Mouse (Mus musculus) gastrocnemius, postnatal 36 days (tissue): Measurements from ENCODE around the gene Rsbn1. TPM values are rescaled to one million over a fixed set of nuclear protein-coding genes. Genes with fewer than 3 reads are reported as not detected.
A peak's percentile ranks its signal among the peaks of the same experiment; 100 is the strongest.

Source experiments
- DNase-seq, 2 experiments: peaks; one replicate each; pipeline ENCODE4 v3.0.0; 2022
- intact Hi-C: fragments of 180-260 bp; cut with DNase I; formaldehyde crosslinking; loops from one replicate; pipeline ENCODE4 v1.15.1; 2025
- total RNA-seq, 2 experiments: library from RNA; stranded (reverse); gene quantifications; 2 replicates each; pipeline ENCODE4 v1.2.3; 2021

Gene Rsbn1
- total RNA-seq, 2 experiments from 2014 or later: 5.2 to 6.2 TPM

DNA sequence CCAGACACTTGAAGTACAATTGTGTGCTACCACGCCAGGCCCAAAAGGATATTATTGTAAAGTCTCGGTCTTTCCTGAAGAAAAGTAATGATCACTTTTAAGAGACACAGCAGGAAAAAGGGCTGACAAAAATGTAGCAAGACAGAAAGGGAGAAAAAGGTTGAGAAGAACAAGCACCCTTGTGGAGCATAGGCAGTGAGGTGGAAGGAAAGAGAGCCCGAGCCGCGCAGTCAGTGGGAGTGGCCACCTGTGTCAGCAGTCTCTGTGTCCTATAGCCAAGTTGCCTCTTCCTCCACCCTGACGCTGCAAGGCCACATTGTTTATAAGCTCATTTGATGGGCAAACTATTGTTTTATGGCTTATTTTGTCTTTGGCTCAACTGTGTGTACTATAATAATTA is 13.6 kb downstream of the Rsbn1 start:
- intact Hi-C loops: no loop called here
- DNase-seq: no peak

DNA sequence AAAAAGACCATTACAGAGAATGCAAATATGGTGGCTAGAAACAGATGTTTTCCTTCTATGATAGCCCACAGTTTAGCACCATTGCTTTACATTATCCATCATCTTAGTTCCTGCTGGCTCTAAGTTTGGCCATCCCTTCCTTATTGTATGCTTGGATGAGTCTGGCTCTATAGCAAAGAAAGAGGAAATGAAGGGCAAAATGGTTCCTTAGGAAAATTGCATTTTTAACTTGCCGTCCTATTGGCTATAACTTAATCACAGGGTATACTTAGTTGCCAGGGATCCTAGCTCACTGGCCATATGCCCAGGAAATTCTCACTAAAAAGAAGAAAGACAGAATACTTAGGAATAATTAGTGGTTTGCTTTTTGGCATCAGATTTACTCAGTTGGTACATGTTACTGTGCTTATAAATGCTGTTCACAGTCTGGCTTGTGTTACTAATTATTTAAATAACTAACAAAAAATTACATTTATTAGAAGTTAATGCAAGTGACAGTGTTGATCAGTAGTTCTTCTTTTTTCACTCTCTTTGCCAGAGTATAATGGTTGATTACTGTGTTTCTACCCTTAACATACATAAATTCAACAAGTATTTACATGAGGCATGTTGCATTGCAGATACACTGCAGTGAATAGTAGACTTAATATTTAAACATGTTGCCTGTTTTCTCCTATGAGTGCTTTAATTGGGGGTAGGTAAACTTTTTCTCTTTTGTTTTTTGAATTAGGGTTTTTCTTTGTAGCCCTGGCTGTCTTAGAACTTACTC is 31.1 kb downstream of the Rsbn1 start:
- intact Hi-C loops: no loop called here
- no peak for DNase-seq

DNA sequence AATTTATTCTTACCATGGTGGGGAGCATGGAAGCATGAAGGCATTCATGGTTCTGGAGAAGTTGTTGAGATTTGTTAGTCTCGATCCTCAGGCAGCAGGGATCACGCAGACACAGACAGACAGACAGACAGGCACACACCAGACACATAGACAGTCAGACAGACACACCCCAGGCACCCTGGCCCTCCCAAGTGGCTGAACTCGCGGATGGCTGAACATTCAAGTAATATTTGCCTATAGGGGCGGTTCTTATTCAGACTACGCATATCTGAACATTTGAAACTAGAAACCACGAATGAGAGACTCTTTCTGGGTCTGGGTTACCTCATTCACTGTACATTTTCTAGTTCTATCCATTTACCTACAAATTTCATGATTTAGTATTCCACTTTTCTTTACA is 34.7 kb downstream of the Rsbn1 start:
- intact Hi-C loops: no loop called here
- no peak for DNase-seq

DNA sequence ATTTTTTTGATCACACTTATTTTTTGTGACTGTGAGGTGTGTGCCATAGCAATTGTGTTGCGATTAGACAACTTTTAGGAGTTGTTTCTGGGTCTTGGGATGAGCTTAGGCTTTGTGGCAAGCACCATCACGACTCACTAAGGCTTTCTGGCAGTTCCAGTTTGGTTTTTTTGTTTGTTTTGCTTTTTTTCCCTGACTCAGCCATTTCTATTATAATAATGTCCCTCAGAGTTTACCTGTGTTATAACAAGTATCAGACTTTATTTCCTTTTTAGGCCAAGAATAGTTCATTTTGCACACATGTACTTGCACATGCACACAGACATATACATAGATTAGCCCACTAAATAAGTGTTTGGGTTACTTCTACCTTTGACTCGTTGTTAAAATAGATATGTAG is 46.7 kb downstream of the Rsbn1 start:
- intact Hi-C loops: no loop called here

DNA sequence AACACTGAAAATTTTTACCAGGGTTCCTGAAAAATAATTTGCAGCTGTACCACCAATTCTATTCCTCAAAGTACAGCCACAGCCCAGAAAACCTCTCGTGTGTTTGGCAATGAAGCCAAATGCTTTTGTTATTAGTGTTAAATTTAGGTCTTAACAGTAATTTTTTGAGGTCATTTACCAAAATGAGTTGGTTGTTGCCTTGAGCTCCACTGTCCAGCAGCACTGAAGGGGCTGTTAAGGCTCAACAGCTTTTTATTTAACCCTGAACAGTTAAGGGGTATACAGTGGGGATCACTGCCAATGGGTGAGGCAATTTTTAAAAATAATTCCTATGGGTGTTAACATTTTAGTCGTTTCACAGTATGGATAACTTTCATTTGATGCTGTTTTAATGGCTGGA is 53.3 kb downstream of the Rsbn1 start:
- no peak for DNase-seq
- intact Hi-C loops: loop anchor here (5.0 kb wide), 1 partner anchor 55 kb away; the partner anchor contains the start of gene Rsbn1

More for the DNA sequence above, 46.7 kb downstream of the Rsbn1 start:
- DNase-seq: no peak

DNA sequence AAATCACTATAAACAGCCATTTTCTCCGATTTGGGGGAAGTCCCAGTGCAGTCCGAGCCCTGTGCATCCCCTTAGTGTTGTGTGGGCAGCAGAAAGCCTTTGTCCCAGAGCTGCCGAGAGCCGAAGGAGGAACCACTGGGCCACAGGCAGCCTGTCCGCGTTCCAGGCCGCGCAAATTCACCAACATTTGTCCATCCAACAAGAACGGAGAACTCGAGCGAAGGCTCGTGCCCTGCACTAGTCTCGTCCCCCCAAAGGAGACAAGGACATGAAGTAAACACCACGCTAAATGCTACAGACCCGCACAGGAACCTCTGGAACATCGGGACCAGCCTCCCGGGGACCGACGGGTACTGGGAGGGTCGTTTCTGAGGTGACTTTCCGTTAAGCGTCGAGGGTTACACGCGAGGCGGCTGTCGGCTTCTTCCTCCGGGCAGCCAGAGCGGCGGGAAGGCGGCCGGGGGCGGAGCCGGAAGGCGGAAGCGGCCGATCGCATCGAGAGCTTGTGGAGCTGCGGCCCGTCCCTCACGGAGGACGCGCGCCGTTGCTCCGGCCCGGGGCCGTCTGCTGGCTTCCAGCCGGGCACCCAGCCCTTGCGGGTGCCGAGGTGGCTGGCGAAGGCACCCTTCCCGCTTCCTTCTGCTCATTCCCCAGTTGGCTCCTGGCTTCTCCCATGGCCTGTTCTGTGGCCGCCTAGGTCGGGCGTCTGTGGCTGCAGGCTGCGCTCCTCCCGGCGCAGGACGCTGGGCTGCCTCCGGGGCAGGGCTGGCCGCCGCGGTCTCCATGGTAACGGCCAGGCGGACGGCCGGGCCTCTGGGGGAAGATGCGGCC is 54.2 kb downstream of the Rsbn1 start, which contains the start of gene Phtf1:
Gene Phtf1, plus strand, starts transcription at position 250 of the 831 bp plus-strand sequence.
- intact Hi-C loops: loop anchor here (5.0 kb wide), 1 partner anchor 56 kb away; the partner anchor contains the start of gene Rsbn1
- peak; percentile 75 to 84 for DNase-seq

DNA sequence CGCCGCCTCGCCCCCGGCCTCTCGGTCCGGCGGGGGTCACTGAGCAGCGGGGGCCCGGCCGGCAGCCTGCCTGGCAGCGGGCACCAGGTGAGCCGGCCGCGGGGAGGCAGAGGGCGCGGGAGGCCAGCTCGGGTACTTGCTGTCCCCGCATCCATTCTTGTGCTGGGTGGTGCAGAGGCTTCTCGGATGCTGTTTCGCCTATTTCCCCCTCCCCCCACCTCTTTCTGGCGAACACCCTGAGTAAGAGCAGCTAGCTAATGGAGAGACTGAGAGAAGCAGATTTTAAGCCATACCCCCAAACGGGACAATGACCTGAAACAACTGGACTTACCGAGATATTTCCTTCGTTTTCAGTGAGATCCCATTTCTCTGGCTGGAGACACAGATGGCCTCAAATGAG is 54.8 kb downstream of the Rsbn1 start:
- intact Hi-C loops: loop anchor here (5.0 kb wide), 1 partner anchor 56 kb away; the partner anchor contains the start of gene Rsbn1
- DNase-seq: peak in 1 of 2 experiments; percentile 26

DNA sequence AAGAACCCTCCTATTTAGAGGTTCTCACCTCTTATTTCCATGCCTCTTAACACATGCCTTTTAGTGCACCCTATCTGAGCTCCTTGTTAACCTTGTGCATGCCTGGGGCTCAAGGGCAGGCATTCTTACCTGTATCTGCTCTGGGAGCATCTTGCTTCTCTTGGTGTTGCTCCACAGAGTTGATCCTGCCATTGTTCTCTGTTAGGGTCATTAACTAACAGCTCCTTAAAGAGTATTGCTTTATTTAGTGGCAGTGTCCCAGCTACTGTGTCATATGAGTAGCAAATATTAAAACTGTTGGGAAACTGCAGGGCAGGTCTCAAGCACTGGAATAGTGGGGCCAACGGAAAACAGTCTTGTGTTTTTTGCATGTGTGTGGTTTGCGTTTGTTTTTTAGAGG is 57.2 kb downstream of the Rsbn1 start:
- intact Hi-C loops: no loop called here
- no peak for DNase-seq

DNA sequence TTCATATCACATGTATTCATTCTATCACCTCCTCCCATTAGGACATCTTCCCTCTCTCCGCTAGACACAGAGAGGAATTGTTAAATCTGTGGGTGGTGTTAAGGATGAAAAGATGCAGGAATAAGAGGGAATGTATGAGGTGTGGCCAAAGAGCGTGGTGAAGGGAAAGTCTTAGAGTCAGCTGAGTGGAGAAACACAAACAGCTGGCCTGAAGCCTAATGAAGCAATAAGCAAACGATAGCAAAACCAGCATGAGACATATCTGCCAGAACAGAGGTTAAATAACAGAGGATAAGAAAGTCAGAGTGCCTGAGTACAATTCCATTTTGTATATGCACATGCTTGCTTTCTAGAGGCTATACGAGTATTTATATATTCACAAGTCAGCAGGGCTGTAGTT is 70.6 kb downstream of the Rsbn1 start:
- intact Hi-C loops: no loop called here
- DNase-seq: no peak

DNA sequence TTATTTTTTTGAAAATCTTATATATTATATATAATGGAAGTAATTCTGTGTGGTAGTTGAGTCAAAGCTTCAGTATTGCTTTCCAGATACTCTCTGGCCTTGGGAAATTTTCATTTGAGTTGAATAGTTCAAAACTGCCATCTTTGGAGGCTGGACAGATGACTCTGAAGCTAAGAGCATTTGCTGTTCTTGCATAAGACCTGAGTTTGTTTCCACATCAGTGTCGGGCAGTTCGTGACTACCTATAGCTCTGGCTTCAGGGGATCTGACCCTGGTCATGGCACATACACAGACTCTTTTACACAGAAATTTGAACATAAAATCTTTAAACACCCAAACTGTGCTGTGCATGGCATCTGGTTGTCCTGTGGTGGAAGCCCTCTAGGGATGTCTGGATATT is 71.3 kb downstream of the Rsbn1 start:
- intact Hi-C loops: no loop called here
- no peak for DNase-seq

DNA sequence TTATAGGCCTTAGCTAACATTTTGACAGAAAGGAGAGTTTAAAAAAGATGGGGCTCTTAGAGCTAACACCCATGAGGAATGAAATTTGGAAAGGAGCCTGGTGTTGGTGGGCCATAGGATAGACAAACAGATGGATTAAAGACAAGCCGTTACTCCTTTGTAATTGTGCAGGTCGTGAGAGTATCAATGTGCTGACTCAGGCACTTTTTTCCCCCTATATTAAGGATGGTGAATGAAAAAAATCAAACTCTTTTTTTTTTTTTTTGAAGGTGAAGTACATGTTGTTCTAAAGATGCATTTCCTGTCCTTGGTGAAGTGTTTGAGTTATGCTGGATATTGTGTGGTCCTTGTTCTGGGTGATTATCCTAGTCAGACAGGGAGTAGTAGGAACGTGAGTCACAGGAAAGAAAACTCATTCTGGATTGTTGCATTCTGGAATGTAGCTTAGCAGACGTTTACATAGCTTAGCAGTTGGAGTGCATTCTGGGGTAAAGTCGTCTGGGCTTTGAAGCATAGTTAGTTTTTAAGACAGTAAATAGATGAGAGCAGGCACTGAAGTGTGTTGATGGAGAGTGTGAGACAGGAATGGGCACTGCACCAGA is 74.0 kb downstream of the Rsbn1 start:
- intact Hi-C loops: no loop called here
- DNase-seq: no peak

DNA sequence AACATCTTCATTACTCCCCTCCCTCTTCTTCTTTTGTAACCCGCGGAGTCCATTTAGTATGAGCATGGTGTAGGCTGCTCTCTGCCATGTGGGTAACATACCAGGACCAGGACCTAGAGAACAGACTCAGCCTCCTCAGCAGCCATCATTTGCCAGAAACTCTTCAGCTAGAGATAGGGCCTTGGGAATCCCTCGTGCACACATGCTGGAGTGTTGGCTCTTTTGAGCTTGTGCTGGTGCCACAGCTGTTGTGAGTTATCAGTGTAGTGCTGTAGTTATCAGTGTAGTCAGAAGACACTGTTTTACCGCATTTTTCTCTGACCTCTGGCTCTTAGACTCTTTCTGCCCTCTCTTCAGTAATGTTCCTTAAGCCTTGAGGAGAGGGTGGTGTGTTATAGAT is 75.4 kb downstream of the Rsbn1 start:
- intact Hi-C loops: no loop called here
- DNase-seq: no peak

DNA sequence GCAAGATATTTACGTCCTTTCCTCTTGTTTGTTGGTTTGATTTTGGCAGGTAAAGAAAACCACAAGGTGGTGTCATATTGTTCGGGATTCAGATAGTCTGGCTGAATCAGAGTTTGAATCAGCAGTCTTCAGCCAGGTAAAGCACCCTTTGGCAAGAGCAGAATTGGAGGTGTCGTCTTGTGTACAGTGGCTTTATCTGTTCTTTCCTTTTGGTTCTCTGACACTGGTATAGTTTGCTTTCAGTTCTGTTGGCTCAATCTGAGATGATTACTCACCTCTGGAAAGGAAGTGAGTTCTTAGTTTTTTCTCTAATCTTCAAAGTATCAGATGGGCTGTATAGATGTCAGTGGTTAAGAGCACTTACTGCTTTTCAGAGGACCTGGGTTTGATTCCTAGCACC is 77.4 kb downstream of the Rsbn1 start:
- intact Hi-C loops: no loop called here
- no peak for DNase-seq

DNA sequence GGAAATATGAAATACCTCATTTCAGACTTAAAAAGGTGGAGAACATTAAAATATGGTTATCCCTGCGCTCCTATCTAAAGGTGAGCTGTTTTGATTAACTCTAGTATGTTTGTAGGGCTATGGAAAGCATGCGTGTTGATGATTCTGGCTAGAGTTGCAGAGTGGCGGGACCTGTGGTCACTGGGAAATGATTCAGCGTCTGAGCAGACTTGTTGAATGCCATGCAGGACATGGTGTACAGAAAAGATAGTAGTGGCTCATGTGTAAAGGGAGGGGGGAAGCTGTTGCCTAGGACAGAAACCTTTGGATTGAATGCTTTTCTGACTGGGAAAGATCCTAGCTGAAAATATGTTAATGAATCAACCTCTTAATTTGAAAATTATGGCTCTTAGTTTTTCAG is 84.8 kb downstream of the Rsbn1 start:
- DNase-seq: no peak

DNA sequence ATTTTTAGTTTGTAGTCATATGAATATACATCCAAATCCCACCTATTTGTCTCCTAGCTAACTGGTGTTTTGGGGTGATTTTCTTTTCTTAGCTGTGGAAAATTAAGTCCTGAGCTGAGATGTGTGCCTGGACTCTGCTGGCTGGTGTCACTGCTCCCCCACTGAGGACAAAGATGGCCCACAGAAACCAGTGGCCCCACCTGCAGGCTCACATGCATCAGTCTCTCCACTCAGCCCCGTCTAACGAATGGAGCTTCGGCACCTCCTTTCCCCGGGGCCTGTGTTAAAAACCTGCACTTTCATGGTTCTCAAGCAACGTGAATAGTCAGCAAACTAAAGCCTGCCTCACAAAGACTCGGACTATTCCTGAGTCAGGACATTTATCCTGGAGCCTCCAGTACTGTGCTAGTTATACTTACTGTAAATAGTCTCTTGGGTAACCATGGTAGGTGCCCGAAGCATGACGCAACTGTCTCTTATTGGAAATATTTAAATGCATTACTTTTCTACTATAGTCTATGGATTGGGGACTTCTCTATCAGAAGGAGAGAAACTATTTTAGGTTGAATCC is 93.1 kb downstream of the Rsbn1 start:
- DNase-seq: no peak
- intact Hi-C loops: no loop called here

More for the DNA sequence above, 84.8 kb downstream of the Rsbn1 start:
- intact Hi-C loops: no loop called here

DNA sequence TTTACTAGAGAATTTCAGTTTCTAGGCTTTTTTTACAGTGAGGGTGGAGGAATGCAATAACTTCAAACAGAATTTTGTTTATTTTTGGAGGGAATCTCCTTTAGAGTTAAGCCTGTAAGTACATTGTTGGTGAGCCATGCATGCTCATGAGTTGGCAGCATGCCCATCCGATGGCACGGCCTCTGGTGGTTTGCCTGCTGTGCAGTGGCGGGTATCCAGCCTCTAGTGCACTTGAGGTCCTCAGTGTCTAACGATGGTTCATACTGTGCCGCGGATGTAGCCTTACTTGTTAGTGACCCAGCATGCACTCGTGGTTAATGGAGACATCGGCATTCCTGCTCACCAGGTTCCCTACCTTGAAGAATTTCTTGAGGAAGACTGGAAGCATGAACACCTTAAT is 93.6 kb downstream of the Rsbn1 start:
- DNase-seq: no peak
- intact Hi-C loops: no loop called here

DNA sequence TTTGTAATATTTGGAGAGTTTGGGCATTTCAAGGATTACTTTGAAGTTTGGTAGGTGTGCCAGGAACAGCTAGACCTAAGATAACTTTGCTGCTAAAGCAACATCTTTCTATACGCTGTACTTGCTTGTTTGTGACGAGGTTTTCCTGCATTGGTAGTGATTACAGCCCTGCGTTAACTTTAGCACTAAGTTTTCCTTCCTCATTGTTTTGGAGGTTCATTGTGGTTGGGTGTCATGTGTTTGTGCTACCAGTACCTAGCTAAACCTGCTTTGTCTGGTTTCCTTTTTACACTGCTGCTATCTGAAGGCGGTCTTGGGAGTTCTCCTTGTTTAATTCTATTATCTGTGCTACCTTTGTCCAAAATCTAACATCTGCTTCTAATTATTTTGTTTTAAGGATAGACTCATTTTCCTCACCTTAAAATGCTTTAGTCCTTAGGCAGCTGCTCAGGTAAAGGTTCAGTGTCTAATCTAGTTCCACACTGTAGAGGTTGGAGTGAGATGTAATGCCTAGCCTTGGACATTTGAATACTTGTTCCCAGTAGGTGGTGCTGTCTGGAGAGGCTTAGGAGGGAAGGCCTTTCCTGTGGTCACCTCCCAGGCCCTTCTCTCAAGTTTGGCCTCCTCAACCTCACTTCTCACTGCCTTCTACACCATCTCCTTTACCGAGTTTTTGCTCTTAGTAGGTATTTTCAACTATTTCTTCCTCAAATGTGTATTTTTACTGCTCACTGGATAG is 96.2 kb downstream of the Rsbn1 start:
- intact Hi-C loops: no loop called here
- no peak for DNase-seq

DNA sequence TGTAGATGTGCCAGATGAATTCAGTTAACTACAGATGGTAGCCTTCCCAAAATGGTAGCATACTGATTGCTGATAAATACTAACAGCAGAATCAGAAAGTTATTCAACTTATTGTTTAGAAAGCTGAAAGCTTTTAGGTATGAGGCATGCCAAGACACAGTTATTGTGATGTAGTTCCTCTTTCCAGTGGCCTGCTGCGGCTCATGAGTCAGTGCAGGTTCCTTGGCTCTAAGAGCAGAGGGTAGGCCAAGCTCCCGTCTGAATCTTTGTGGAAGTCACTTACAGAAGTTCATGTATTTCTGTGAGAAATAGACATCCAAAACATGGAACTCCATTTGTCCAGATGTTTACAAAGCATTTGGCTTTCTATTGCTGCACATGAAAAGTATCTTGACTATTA is 98.1 kb downstream of the Rsbn1 start:
- intact Hi-C loops: no loop called here
- no peak for DNase-seq
